Mouse (Mus musculus): ENCODE measurements around the gene Hcn4. TPM values are rescaled to one million over a fixed set of nuclear protein-coding genes. Genes with fewer than 3 reads are reported as not detected.

The Hcn4 gene
- polyA plus RNA-seq (2015; fragmentation: Nextera tagmentation; extraction: Ambion mirVana): 0.05 and 0.15 TPM in 2 replicates

DNA sequence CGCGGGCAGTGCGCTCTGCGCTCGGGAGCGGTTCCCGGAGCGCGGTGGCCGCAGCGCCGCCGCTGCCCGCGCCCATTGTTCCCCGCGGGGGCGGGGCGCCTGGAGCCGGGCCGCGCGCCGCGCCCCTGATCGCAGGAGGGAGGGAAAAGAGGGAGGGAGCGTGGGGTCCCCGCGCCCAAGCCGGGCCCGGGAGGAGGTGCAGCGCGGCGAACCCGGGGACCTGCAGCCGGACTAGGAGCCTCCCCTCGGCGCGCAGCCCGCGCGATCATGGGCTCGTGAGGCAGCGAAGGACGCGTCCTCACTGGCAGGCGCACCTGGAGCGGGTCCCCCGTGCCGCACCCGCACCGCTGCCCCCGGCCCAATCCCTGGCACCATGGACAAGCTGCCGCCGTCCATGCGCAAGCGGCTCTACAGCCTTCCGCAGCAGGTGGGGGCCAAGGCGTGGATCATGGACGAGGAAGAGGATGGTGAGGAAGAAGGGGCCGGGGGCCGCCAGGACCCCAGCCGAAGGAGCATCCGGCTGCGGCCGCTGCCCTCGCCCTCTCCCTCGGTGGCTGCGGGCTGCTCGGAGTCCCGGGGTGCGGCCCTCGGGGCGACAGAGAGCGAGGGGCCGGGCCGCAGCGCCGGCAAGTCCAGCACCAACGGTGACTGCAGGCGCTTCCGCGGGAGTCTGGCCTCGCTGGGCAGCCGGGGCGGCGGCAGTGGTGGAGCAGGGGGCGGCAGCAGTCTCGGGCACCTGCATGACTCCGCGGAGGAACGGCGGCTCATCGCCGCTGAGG, at the start of gene Hcn4:
Gene Hcn4, plus strand, starts transcription at position 274 of the 779 bp plus-strand sequence.
- no peaks in the 10 kb centered on the region for H3K9me3 ChIP-seq
- H3K27me3 ChIP-seq: peaks cover 81% of the 10 kb centered on the region
- under 1% methylated on average over 91 of the region's 95 CpGs for WGBS
- peak within 1 kb of the TSS; percentile 74 for H3K4me3 ChIP-seq
- peak within 1 kb of the TSS; percentile 39 for H3K9ac ChIP-seq
- ATAC-seq (ENCODE audit: insufficient number of reproducible peaks, low FRiP score, low TSS enrichment, low read depth): no peak
- H3K4me2 ChIP-seq: peak within 1 kb of the TSS; percentile 99
- H3K27ac ChIP-seq: no peak within 1 kb of the TSS
- H3K4me1 ChIP-seq: peaks cover 22% of the 10 kb centered on the region
- H3K36me3 ChIP-seq: no peaks in the 10 kb centered on the region

DNA sequence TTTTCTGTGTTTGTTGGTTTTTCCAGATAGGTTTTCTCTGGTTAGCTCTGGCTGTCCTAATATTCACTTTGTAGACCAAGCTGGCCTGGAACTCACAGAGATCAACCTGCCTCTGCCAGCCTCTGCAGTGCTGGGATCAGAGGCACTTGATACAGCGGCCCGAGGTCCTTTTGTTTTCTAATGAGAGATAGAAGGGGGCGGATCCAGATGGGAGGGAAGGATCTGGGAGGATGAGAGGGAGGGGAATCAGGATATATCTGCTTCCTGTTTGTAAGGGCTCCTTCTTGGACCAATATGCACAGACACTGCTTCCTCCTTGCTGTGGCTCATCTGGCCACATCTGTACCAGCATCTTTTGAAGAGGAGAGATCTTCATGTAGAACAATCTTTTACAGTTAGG, 48.5 kb upstream of the Hcn4 start:
- 73% methylated on average over 3 of the region's 3 CpGs for WGBS
- H3K4me2 ChIP-seq: no peak overlapping the region

DNA sequence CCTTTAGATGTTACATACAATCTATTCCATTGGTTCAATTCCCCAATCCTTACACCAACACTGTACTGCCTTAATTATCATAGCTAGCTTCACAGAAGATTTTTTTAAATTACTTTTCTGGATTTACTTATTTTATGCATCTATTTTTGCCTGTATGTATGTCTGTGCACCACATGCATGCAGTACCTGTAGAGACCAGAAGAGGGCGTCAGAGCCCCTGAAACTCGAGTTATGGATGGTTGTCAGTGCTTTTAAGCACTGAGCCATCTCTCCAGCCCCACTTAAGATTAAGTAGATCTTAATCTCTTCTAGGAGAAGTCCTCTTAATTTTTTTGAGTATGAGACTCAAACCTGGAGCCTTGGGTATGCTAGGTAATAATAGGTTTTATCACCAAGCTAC, 47.8 kb upstream of the Hcn4 start:
- no peaks in the 10 kb centered on the region for H3K27me3 ChIP-seq
- no peaks in the 10 kb centered on the region for H3K4me1 ChIP-seq
- no peak overlapping the region for H3K27ac ChIP-seq
- H3K4me3 ChIP-seq: no peak overlapping the region
- H3K9ac ChIP-seq: no peak overlapping the region
- WGBS: 13% methylated on average over 2 of the region's 2 CpGs
- no peaks in the 10 kb centered on the region for H3K9me3 ChIP-seq
- ATAC-seq (ENCODE audit: insufficient number of reproducible peaks, low FRiP score, low TSS enrichment, low read depth): no peak
- H3K36me3 ChIP-seq: no peaks in the 10 kb centered on the region
- no peak overlapping the region for H3K4me2 ChIP-seq

More for the DNA sequence above, 48.5 kb upstream of the Hcn4 start:
- H3K27ac ChIP-seq: no peak overlapping the region
- no peak for ATAC-seq (ENCODE audit: insufficient number of reproducible peaks, low FRiP score, low TSS enrichment, low read depth)
- H3K27me3 ChIP-seq: no peaks in the 10 kb centered on the region
- H3K4me3 ChIP-seq: no peak overlapping the region
- no peaks in the 10 kb centered on the region for H3K36me3 ChIP-seq
- H3K9me3 ChIP-seq: no peaks in the 10 kb centered on the region
- H3K9ac ChIP-seq: no peak overlapping the region
- H3K4me1 ChIP-seq: no peaks in the 10 kb centered on the region; the same call in 1 of the 2 replicates

DNA sequence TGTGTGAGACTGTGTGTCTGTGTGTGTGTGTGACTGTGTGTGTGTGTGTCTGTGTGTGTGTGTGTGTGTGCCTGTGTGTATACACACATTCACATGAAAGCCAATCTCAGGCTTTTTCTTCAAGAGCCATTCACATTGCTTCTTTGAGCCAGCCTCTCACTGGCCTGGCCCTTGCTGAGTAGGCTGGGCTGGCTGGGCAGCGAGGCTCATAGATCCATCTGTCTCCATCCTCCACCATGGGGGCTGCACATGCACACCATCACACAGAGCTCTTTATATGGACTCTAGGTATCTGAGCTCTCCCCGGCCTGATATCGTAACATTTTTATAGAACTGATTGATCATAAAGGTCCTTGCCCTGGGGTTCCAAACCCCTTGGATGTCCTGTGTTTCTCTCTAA, 33.7 kb upstream of the Hcn4 start:
- Histone ChIP-seq H3K36me3 (no peaks in the 10 kb centered on the region), H3K4me2 (no peak overlapping the region), H3K27me3 (no peaks in the 10 kb centered on the region), H3K4me3 (no peak overlapping the region), H3K4me1 (no peaks in the 10 kb centered on the region), H3K9ac (no peak overlapping the region), H3K27ac (no peak overlapping the region), H3K9me3 (no peaks in the 10 kb centered on the region)
- 53% methylated on average over 3 of the region's 3 CpGs for WGBS
- no peak for ATAC-seq (ENCODE audit: insufficient number of reproducible peaks, low FRiP score, low TSS enrichment, low read depth)

DNA sequence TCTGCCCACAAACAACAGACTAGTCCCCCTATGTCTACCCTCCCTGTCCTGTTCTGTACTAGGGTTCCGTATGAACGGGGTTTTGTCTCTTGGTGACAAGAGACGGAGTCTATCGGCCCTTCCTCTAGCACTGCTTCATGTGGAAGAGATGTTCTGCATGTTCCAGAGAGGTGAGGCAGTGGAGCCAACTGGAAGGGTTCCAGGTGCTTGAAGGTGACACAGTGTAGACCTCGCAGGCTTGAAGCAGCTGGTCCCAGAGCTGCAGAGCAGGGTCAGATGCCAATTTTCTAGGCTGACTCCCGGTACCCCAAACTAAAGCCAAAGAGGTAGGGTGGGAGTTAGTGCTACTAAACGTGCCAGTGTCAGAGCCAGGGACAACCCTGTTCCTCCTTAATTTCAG, 25.1 kb upstream of the Hcn4 start:
- 74% methylated on average over 7 of the region's 7 CpGs for WGBS
- no peak for ATAC-seq (ENCODE audit: insufficient number of reproducible peaks, low FRiP score, low TSS enrichment, low read depth)
- Histone ChIP-seq H3K4me1 (no peaks in the 10 kb centered on the region), H3K9me3 (no peaks in the 10 kb centered on the region), H3K4me2 (no peak overlapping the region), H3K27me3 (no peaks in the 10 kb centered on the region), H3K4me3 (no peak overlapping the region), H3K9ac (no peak overlapping the region), H3K27ac (no peak overlapping the region), H3K36me3 (no peaks in the 10 kb centered on the region)

DNA sequence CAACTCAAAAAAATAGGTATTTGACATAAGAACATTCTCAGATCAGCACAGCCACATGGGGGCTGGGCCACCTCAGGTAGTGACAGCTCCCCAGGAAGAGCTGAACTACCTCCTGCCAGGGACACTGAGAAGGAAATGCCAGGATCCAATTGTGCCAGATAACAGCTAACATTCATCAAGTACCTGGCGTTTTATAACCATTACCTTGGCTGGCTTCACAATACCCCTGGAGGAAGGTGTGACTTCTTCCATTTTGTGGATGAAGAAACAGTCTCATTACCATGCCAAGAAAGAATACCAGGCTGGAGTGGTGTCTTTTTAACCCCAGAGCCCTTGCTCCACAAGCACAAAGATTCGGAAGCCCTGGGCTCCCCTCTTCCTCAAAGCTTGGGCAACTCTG, 21.8 kb upstream of the Hcn4 start:
- peaks cover 6% of the 10 kb centered on the region for H3K4me1 ChIP-seq
- 0 out of 2 replicates have a peak, but pooled peaks cover 2% of the 10 kb centered on the region for H3K27me3 ChIP-seq
- H3K36me3 ChIP-seq: no peaks in the 10 kb centered on the region
- H3K4me3 ChIP-seq: no peak overlapping the region
- H3K4me2 ChIP-seq: no peak overlapping the region
- WGBS: 67% methylated on average over 2 of the region's 2 CpGs
- no peak overlapping the region for H3K9ac ChIP-seq
- no peaks in the 10 kb centered on the region for H3K9me3 ChIP-seq
- no peak for ATAC-seq (ENCODE audit: insufficient number of reproducible peaks, low FRiP score, low TSS enrichment, low read depth)
- H3K27ac ChIP-seq: no peak overlapping the region

DNA sequence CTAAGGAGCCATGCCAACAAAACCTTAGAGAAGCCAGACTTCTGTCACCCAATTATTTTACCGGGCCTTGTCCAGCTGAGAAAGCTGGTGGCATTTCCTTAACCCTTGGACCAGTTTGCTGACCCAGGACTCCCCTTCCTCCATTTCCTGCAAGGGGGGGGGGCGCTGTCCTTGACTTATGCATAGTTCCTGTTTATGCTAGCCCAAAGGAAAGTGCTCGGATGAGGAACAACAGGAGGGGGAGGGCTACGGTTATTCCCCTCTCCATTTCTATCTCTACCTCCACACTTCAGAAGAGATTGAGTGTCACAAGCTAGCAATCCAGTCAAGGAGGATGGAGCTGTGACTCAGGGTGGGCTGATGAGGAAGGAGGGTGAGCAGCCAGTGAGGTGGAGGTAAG, 20.9 kb upstream of the Hcn4 start:
- 45% methylated on average over 4 of the region's 4 CpGs for WGBS
- no peaks in the 10 kb centered on the region for H3K9me3 ChIP-seq
- H3K4me2 ChIP-seq: no peak overlapping the region
- ATAC-seq (ENCODE audit: insufficient number of reproducible peaks, low FRiP score, low TSS enrichment, low read depth): no peak
- no peak overlapping the region for H3K27ac ChIP-seq
- H3K4me1 ChIP-seq: peaks cover 6% of the 10 kb centered on the region
- no peak overlapping the region for H3K4me3 ChIP-seq
- no peak overlapping the region for H3K9ac ChIP-seq
- H3K36me3 ChIP-seq: no peaks in the 10 kb centered on the region
- H3K27me3 ChIP-seq: 0 out of 2 replicates have a peak, but pooled peaks cover 2% of the 10 kb centered on the region

DNA sequence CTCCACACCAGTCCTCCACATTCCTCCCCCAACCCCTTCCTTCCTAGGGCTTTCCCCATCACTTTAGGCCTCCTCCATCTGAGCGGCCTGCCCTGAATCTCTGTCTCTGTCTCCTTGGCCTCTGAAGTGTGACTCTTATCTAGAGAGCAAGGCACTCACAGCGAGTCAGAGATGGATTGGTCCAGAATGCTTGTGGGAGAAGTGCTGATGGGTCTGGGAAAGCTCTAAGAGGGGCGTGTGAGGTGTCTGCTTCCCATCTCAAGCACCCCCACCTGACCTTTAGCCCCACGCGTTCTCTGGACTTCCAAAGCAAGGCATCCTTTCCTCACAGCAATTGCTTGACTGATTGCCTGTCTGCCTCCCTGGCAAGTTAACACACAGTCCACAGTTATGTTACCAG, 20.4 kb upstream of the Hcn4 start:
- no peak overlapping the region for H3K9ac ChIP-seq
- no peaks in the 10 kb centered on the region for H3K36me3 ChIP-seq
- H3K9me3 ChIP-seq: no peaks in the 10 kb centered on the region
- H3K4me3 ChIP-seq: no peak overlapping the region
- WGBS: 34% methylated on average over 5 of the region's 5 CpGs
- H3K27me3 ChIP-seq: 0 out of 2 replicates have a peak, but pooled peaks cover 2% of the 10 kb centered on the region
- H3K4me2 ChIP-seq: no peak overlapping the region
- no peak overlapping the region for H3K27ac ChIP-seq
- ATAC-seq (ENCODE audit: insufficient number of reproducible peaks, low FRiP score, low TSS enrichment, low read depth): no peak
- H3K4me1 ChIP-seq: peaks cover 6% of the 10 kb centered on the region

DNA sequence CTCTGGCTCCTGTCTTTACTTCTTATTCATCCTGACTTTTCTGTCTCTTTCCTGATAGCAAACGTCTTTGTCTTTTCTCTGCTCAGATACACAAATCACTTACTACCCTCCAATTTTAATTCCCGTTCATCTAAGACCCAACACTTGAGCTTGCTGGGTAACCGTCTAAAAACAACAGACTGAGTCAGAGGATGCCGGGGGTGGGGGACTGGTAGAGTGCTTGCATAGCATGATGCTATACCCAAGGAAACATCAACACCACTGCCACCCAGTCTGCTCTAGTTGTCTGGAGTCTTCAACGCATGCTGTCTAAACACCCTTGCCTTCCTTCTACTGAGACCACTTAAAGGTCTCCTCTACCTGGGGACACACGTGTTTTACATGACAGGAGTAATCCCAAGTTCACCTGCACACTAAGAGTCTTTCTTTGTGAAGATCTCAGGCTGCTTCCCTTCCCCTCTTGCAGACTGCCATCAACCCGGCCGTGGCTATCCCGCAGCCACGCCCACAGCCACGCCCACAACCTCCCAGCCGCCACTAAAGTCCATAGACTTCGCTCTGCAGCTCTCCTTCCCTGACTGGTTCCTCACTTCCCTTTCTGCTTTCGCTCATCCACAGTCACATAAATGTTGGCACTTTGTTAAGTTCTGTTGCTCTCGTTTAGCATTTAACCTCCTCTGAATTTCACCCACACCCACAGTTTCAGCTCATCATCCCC, 17.5 kb upstream of the Hcn4 start:
- peak overlapping the region; percentile 24 for H3K4me3 ChIP-seq
- ATAC-seq (ENCODE audit: insufficient number of reproducible peaks, low FRiP score, low TSS enrichment, low read depth): no peak
- peaks cover 6% of the 10 kb centered on the region for H3K4me1 ChIP-seq
- WGBS: 11% methylated on average over 15 of the region's 15 CpGs
- H3K9ac ChIP-seq: no peak overlapping the region
- H3K36me3 ChIP-seq: no peaks in the 10 kb centered on the region
- H3K27me3 ChIP-seq: 0 out of 2 replicates have a peak, but pooled peaks cover 2% of the 10 kb centered on the region
- H3K9me3 ChIP-seq: no peaks in the 10 kb centered on the region
- no peak overlapping the region for H3K27ac ChIP-seq
- H3K4me2 ChIP-seq: peak overlapping the region; percentile 46

DNA sequence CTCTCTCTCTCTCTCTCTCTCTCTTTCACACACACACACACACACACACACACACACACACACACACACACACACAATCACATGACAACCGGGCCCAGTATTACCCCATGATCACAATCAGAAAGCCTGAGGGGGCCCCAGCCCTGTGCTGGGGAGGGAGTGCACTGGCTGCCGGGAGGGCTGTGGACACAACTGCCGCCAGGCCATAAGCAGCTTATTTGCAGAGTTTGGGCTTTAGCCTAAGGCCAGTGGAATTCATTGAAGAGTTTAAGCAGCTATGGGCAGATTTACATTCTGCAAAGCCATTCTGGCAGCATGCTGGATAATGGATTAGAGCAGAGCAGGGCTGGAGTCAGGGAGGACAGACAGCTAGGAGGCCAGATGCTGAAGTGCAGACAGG, 12.0 kb upstream of the Hcn4 start:
- no peak overlapping the region for H3K9ac ChIP-seq
- 18% methylated on average over 3 of the region's 3 CpGs for WGBS
- no peak overlapping the region for H3K4me3 ChIP-seq
- no peaks in the 10 kb centered on the region for H3K36me3 ChIP-seq
- H3K27me3 ChIP-seq: peaks cover 14% of the 10 kb centered on the region
- peaks cover under 1% of the 10 kb centered on the region; the same call in 1 of the 2 replicates for H3K4me1 ChIP-seq
- H3K9me3 ChIP-seq: no peaks in the 10 kb centered on the region
- ATAC-seq (ENCODE audit: insufficient number of reproducible peaks, low FRiP score, low TSS enrichment, low read depth): no peak
- H3K27ac ChIP-seq: no peak overlapping the region
- H3K4me2 ChIP-seq: no peak overlapping the region

DNA sequence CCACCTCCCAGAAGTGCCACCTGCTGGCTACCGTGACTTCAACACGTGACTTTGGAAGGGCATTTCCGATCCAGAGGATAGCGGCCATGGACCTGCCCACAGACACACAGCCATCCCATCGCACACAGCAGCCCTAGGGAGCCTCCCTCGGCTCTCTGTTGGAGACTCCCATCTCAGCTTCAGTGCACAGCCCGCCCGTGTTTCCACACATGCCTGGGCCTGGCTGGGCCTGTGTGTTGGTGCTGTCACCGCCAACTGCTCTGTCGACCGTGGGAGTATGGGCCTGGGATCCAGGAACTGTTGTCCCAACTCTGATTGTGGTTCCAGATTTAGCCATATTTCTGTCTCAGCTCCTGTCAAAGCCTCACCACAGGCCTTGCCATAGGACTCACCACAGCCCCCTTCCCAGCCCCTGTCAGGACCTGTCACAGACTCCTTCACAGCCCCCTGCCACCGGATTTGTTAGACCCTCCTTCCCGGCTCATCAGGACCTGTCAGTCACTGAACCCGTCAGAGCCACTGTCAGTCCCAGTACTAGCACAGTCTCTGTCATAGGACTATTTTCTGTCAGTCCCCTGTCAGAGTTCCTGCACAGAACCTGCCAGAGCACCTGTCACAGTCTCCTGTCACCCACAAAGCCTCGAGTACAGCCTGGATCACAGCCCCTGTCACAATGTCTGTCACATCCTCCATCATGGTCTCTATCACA, 7.5 kb upstream of the Hcn4 start:
- H3K4me2 ChIP-seq: no peak overlapping the region
- H3K36me3 ChIP-seq: no peaks in the 10 kb centered on the region
- H3K4me1 ChIP-seq: no peaks in the 10 kb centered on the region
- no peak for ATAC-seq (ENCODE audit: insufficient number of reproducible peaks, low FRiP score, low TSS enrichment, low read depth)
- no peak overlapping the region for H3K4me3 ChIP-seq
- H3K9ac ChIP-seq: no peak overlapping the region
- H3K27me3 ChIP-seq: peaks cover 42% of the 10 kb centered on the region
- WGBS: 43% methylated on average over 15 of the region's 15 CpGs
- no peak overlapping the region for H3K27ac ChIP-seq
- H3K9me3 ChIP-seq: no peaks in the 10 kb centered on the region

DNA sequence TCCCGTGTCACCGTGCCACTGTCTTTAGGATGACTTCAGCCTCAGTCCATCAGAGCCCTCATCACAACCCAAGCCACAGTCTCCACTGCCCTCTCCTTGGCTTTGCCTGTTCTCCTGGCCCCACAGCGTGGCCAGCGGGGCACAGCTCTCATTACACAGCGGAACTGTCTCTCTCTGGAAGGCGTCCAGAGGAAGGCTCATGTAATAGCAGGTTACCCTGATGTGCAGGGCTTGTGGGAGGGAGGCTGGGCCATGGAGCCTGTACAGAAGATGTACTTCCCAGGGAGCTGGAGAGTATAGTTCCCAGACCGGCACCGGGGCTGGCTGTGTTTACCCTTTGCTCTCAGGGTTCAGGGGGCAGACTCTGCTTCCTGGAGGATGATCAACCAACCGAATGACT, 6.8 kb upstream of the Hcn4 start:
- no peaks in the 10 kb centered on the region for H3K4me1 ChIP-seq
- ATAC-seq (ENCODE audit: insufficient number of reproducible peaks, low FRiP score, low TSS enrichment, low read depth): no peak
- H3K27me3 ChIP-seq: peaks cover 50% of the 10 kb centered on the region
- no peaks in the 10 kb centered on the region for H3K9me3 ChIP-seq
- no peak overlapping the region for H3K27ac ChIP-seq
- no peak overlapping the region for H3K4me2 ChIP-seq
- H3K4me3 ChIP-seq: no peak overlapping the region
- 61% methylated on average over 9 of the region's 9 CpGs for WGBS
- H3K36me3 ChIP-seq: no peaks in the 10 kb centered on the region
- no peak overlapping the region for H3K9ac ChIP-seq

Measured in limb, embryonic 15.5 days (tissue).